ENCODE assay signal across 25 mouse cellular contexts in genomic region chr7:88252129-88252528, GRCm38 (mm10).
"Had no signal": no experiment of that assay in that cellular context is flagged by ENCODE, and none has a peak within 500 bp of the region (broad histone marks: within the 10 kb centered on the region; RNA-seq: fewer than 3 reads in every experiment).

No protein-coding gene starts in this region.

- H3K4me1 ChIP-seq: heart, embryonic 13.5 days; heart, embryonic 15.5 days; hindbrain, embryonic 13.5 days; hindbrain, embryonic 15.5 days; kidney, embryonic 15.5 days; limb, embryonic 13.5 days; limb, embryonic 15.5 days had no signal

- H3K9ac ChIP-seq: heart, embryonic 13.5 days; heart, embryonic 15.5 days; hindbrain, embryonic 13.5 days; hindbrain, embryonic 15.5 days; kidney, embryonic 15.5 days; limb, embryonic 13.5 days; limb, embryonic 15.5 days had no signal

- H3K36me3 ChIP-seq: heart, embryonic 13.5 days; heart, embryonic 15.5 days; hindbrain, embryonic 13.5 days; hindbrain, embryonic 15.5 days; kidney, embryonic 15.5 days; limb, embryonic 13.5 days; limb, embryonic 15.5 days had no signal

- H3K4me2 ChIP-seq: heart, embryonic 11.5 days; heart, embryonic 13.5 days; heart, embryonic 15.5 days; hindbrain, embryonic 13.5 days; hindbrain, embryonic 15.5 days; kidney, embryonic 15.5 days; limb, embryonic 13.5 days; limb, embryonic 15.5 days had no signal

- ATAC-seq: hindbrain, postnatal 0 days; intestine, embryonic 16.5 days had no signal

- H3K27ac ChIP-seq: gastrocnemius, adult 2 months; heart, adult 2 months; heart, embryonic 13.5 days; heart, embryonic 15.5 days; hindbrain, embryonic 13.5 days; hindbrain, embryonic 15.5 days; hindbrain, postnatal 0 days; kidney, embryonic 15.5 days; limb, embryonic 13.5 days; limb, embryonic 15.5 days had no signal

- H3K4me3 ChIP-seq: gastrocnemius, adult 2 months; heart, adult 2 months; heart, embryonic 13.5 days; heart, embryonic 15.5 days; hindbrain, embryonic 13.5 days; hindbrain, embryonic 15.5 days; kidney, embryonic 15.5 days; limb, embryonic 13.5 days; limb, embryonic 15.5 days had no signal

- H3K27me3 ChIP-seq: heart, embryonic 13.5 days; heart, embryonic 15.5 days; hindbrain, embryonic 13.5 days; hindbrain, embryonic 15.5 days; kidney, embryonic 15.5 days; limb, embryonic 13.5 days; limb, embryonic 15.5 days had no signal

- DNase-seq: gastrocnemius, adult 2 months; gastrocnemius, postnatal 10 days; gastrocnemius, postnatal 25 days; heart, adult 11 months; heart, adult 2 months; heart, postnatal 14 days; heart, postnatal 36 days; kidney, adult 11 months; kidney, adult 2 months; kidney, adult 9 months; kidney, postnatal 10 days; kidney, postnatal 25 days; kidney, postnatal 4 days; layer of hippocampus, postnatal 36 days; left cerebral cortex, postnatal 4 days had no signal

- H3K9me3 ChIP-seq: heart, embryonic 13.5 days; heart, embryonic 15.5 days; hindbrain, embryonic 13.5 days; hindbrain, embryonic 15.5 days; kidney, embryonic 15.5 days; limb, embryonic 15.5 days had no signal
